Mouse (Mus musculus): Measurements from ENCODE around the gene Ttll10.

Ttll10 gene

DNA sequence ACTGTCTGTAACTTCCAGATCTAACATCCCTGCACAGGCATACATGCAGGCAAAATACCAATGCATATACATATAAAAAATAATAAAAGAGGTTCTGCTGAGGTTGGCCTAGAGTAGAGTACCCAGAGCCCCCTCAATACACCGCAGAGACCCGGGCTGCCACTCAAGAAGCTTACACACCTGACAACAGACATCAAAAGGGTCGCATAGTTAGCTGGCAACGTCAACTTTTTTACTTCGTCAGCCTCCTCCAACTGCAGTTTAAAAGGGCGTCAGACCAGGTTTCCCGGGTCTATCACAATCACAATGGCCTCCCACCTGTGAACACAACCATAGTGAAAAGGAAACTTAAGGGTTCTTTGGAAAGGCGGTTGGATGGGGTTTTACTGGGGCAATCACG, 35.7 kb downstream of the Ttll10 start:
- peak; percentile 54 for DNase-seq

DNA sequence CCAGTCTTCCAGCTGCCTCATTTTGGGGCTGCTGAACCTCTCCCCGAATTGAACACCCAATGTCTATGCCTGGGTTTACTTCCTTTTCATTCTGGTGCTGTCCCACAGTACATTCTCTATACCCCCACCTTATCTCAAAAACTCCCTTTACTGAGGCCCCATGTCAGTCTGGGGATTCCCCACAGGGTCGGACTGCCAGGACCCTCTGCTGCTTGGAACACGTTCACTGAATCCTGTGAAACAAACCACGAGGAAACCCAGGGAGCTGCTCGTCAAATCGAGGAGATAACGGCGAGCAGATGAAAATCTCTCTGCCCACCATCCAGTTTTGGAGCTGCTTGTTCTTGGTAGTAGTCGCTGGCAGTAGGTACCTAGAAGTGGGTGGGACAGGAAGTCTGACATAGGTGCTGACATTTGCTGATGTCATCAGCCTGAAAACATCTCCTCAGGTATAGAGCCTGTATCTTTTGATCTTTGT, 37.2 kb downstream of the Ttll10 start:
- peak; percentile 46 for DNase-seq

GRCm38 (mm10) chr4:156021381-156021780, 37.8 kb downstream of the Ttll10 start:
- DNase-seq, result no peak

DNA sequence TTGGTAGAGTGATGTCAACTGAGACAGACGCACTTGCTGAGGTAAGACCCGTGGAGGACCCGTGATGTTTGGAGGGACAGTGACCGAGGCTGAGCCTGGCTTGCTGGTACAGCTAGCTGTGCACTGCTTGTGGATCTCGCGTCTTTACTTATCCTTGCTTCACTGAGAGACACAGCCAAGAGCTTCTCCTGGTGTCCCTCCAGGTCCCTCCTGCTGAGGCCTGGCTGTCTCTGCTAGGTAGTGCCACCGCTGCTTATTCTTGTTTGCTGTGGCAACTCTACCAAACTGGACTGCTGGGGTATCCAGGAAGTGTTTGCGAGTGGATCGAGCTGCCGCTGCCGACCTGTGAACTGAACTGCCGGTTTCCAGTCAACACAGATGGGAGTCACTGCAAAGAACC, 39.4 kb downstream of the Ttll10 start:
- no peak for DNase-seq

GRCm38 (mm10) chr4:156014436-156014835, 44.8 kb downstream of the Ttll10 start:
- DNase-seq, result no peak

DNA sequence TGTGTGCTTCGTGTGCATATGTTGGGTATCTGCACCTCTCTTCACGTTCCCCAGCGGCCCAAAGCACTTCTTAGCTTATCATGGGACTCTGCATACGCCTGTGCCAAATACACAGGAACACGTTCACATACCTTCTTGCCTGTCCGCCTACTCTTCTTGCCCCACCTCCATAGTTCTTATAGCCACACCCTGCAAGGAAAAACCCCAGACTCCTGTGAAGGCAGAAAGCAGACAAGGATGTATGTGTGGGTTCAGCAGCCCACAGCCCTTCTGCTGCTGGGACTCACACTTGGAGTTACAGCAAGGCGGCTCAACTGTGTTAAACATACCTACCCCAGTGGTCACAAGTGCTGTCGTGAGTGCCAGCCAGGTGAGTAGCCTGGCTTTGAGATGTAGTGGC, 45.6 kb downstream of the Ttll10 start, which contains the start of gene Tnfrsf4:
Gene Tnfrsf4 (plus strand): TSS at position 207 of the 400 bp plus-strand sequence.
- DNase-seq, result no peak

DNA sequence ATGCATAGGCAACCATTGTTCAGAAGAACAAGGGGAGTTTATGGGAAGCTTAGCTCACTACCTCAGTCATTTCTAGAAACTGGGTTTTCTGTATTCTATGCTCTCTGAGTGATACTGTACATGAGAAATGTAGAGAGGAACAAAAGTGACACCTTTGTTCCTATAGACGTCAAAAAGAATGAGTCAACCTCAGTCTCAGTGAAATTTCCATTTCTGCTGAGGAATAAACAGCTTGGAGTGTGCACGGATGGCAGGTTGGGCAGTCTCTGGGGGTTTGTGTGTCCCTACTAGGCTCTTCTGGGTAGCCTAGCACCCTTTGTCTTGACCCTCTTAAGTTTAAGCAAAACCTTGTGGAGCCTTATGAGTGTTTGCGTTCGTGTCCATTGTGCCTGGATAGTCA, 50.8 kb downstream of the Ttll10 start:
- no peak for DNase-seq

DNA sequence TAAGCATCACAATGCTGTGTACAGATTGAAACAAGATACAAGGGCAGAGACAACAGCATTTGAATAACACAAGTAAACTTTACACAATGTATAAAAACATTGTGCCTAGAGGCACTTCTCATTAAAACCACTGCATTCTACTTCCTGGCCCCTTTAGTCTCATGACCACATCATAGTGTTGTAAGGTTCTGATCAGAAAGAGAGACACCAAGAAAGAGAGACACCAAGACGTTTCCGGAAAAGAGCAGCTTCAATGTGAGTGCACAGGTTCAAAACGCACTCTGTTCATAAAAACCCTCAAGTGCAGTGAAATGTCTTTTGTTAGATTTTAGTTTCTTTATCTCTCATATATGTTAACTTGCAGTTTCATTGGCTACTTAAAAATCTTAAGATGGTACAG, 55.1 kb downstream of the Ttll10 start:
- no peak for DNase-seq

GRCm38 (mm10) chr4:155993606-155994005, 65.6 kb downstream of the Ttll10 start:
- no peak for DNase-seq

GRCm38 (mm10) chr4:155992906-155993547, 66.2 kb downstream of the Ttll10 start:
- peak; percentile 98 for DNase-seq

DNA sequence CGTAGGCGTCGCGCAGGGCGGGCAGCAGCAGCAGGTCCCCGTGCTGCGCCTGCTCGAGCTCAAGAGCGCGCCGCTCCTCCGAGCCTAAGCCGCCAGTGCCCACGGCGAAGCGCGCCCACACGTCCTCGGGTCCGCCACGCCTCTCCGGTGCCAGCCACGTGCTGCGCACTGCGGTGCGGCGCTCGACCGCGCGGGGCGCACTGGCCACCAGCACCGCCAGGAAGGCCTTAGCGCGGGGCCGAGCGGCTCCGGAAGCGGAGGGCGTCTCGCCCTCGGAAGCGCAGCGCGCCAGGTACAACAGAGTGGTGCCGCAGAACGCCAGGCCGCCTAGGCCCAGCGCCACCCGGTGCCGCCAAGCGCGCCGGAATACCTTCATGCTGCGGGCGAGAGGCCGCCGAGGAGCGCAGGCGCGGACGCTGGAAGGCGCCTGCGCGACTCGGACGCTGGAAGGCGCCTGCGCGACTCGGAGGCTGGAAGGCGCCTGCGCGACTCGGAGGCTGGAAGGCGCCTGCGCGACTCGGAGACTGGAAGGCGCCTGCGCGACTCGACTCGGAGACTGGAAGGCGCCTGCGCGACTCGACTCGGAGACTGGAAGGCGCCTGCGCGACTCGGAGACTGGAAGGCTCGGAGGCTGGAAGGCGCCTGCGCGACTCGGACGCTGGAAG, 66.8 kb downstream of the Ttll10 start, which contains the start of the genes B3galt6 and Sdf4:
Gene B3galt6 (minus strand): TSS at position 409 of the 665 bp plus-strand sequence.
Gene Sdf4 (plus strand): TSS at position 632 of the 665 bp plus-strand sequence.
- DNase-seq, result peak; percentile 88

DNA sequence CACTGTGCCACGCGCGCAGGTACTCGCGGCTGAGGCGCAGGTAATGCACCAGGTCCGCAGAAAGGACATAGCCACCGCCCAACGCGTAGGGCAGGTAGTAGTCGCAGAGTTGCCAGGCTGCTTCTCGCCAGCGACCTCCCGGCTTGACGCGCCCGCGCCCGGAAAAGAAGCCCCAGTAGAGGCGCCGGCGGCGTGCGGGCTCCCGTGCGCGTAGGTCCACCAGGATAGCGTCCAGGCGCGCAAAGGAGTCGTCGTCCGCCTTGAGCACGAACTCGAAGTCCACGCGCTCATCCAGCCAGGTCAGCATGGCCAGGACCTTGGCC, 67.3 kb downstream of the Ttll10 start:
- DNase-seq, result no peak

- DNase-seq, result no peak
These were observed 67.9 kb downstream of the Ttll10 start for GRCm38 (mm10) chr4:155991211-155991907.
